Mouse (Mus musculus) liver, embryonic 11.5 days (tissue): ENCODE data around the gene Selenom. TPM values are rescaled to one million over a fixed set of nuclear protein-coding genes. Genes with fewer than 3 reads are reported as not detected.

Experiments
- ATAC-seq: fragments of 200-750 bp; cut with Nextera tagmentation; replicated peaks from 2 replicates; pipeline ENCODE4 v1.8.0; 2017; ENCODE audit warnings: moderate number of reproducible peaks, mild to moderate bottlenecking, moderate TSS enrichment, moderate library complexity; ENCODE audit not compliant: low FRiP score
- DNase-seq: peaks from one replicate; pipeline ENCODE4 v3.0.0-alpha.2; 2017; ENCODE audit warnings: low spot score
- H3K27ac ChIP-seq: fragments of 300-500 bp; sonication (generic); 2 replicates; pipeline ENCODE4 v1.5.1; 2014; ENCODE audit warnings: mild to moderate bottlenecking, low read depth, low read length, control low read depth
- H3K27me3 ChIP-seq: fragments of 300-500 bp; sonication (generic); replicated peaks from 2 replicates; pipeline ENCODE4 v1.6.1; 2014; ENCODE audit warnings: low read length, mixed read lengths; ENCODE audit not compliant: control insufficient read depth, insufficient read depth
- H3K36me3 ChIP-seq: fragments of 300-500 bp; sonication (generic); 2 replicates; pipeline ENCODE4 v1.6.1; 2014; ENCODE audit warnings: mild to moderate bottlenecking, low read length, moderate library complexity, mixed read lengths; ENCODE audit not compliant: control insufficient read depth, insufficient read depth
- H3K4me1 ChIP-seq: fragments of 300-500 bp; sonication (generic); replicated peaks from 2 replicates; pipeline ENCODE4 v1.6.1; 2014; ENCODE audit warnings: low read length, mixed read lengths; ENCODE audit not compliant: control insufficient read depth, insufficient read depth
- H3K4me2 ChIP-seq: fragments of 300-500 bp; sonication (generic); 2 replicates; pipeline ENCODE4 v1.6.1; 2014; ENCODE audit warnings: mild to moderate bottlenecking, control low read depth, moderate library complexity
- H3K4me3 ChIP-seq: fragments of 300-500 bp; sonication (generic); 2 replicates; pipeline ENCODE4 v1.5.1; 2014; ENCODE audit warnings: low read depth, low read length, control low read depth
- H3K9ac ChIP-seq: fragments of 300-500 bp; sonication (generic); 2 replicates; pipeline ENCODE4 v1.6.1; 2014; ENCODE audit warnings: low read depth, low read length, control low read depth
- H3K9me3 ChIP-seq: fragments of 300-500 bp; sonication (generic); 2 replicates; pipeline ENCODE4 v1.6.1; 2016; ENCODE audit warnings: low read length, inconsistent platforms, mixed read lengths; ENCODE audit not compliant: control insufficient read depth
- WGBS: fragments of 180-500 bp; shearing (Covaris S2); extraction: QIAGEN DNeasy Blood & Tissue Kit; methylation state at CpG from one replicate; pipeline ENCODE4 v1.1.7; 2014; 5-methylcytosine and 5-hydroxymethylcytosine counted together
- polyA plus RNA-seq: library from polyadenylated mRNA; unstranded; fragments of >200 nt; fragmentation: Nextera tagmentation; extraction: Ambion mirVana; gene quantifications from 2 replicates; pipeline ENCODE4 v1.2.1, GENCODE M21; 2014

Gene Selenom
- polyA plus RNA-seq, 1 experiment from 2014 or later = 35.9 TPM

DNA sequence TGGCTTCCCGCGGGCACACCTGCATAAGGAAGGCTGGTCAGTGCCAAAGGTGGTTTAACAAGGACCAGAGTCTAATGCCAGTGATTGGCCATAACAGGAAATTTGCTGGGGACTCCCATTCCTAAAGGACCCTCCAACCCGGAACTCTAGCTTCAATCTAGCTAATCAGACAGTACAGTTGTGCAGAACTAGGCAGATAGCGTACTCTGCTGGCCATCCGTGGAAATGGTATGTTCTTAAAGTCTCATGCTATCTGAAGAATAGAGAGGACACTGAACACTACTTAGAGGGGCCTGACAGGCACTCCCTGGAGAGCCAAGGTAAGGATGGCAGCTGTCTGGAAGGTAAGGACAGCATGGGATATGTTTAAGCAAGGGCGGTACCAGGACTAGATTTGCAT is 17.1 kb downstream of the Selenom start:
- Histone ChIP-seq H3K27me3 (no peaks in the 10 kb centered on the region), H3K9ac (no peak overlapping the region), H3K4me2 (no peak overlapping the region), H3K4me1 (peaks cover 8% of the 10 kb centered on the region), H3K4me3 (no peak overlapping the region), H3K27ac (no peak overlapping the region), H3K36me3 (peaks cover 19% of the 10 kb centered on the region), H3K9me3 (no peaks in the 10 kb centered on the region)
- no peak for DNase-seq
- ATAC-seq = no peak
- WGBS = 78% methylated on average over 6 of the region's 6 CpGs

- no peaks in the 10 kb centered on the region for H3K9me3 ChIP-seq
- no peak overlapping the region for H3K9ac ChIP-seq
- no peak for ATAC-seq
- WGBS = 87% methylated on average over 16 of the region's 16 CpGs
- H3K27me3 ChIP-seq = no peaks in the 10 kb centered on the region
- H3K4me1 ChIP-seq = peaks cover 12% of the 10 kb centered on the region
- H3K4me3 ChIP-seq = no peak overlapping the region
- no peak for DNase-seq
- H3K27ac ChIP-seq = no peak overlapping the region
- no peak overlapping the region for H3K4me2 ChIP-seq
- H3K36me3 ChIP-seq = peaks cover 18% of the 10 kb centered on the region
Observed at GRCm38 (mm10) chr11:3532101-3532931, 17.8 kb downstream of the Selenom start.

- H3K9me3 ChIP-seq = no peaks in the 10 kb centered on the region
- 85% methylated on average over 17 of the region's 17 CpGs for WGBS
- DNase-seq = no peak
- ATAC-seq = no peak
- no peaks in the 10 kb centered on the region for H3K27me3 ChIP-seq
- no peak overlapping the region for H3K4me2 ChIP-seq
- H3K4me1 ChIP-seq = peaks cover 18% of the 10 kb centered on the region
- no peak overlapping the region for H3K27ac ChIP-seq
- H3K9ac ChIP-seq = no peak overlapping the region
- H3K36me3 ChIP-seq = peaks cover 14% of the 10 kb centered on the region
- no peak overlapping the region for H3K4me3 ChIP-seq
Observed at GRCm38 (mm10) chr11:3533406-3533932, 19.0 kb downstream of the Selenom start.

DNA sequence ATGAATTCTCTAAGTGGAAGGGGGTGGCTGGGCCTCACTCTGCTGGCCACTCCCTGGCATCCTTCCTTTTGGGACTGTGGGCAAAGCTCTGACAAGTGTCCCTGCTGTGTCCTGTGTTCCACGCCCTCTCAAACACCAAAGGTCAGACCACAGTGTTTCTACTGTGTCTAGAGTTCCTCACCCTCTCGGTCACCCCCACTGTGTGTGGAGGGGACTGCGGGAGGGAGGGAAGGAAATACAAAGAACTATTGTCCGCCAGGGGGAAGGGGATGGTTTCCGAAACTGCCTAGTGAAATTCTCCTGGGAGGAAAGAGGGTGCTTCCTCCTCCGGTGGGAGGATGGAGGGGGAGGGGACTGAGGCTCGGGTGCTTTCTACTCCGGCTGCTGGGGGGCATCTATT is 20.5 kb downstream of the Selenom start:
- DNase-seq (no peak), ATAC-seq (no peak)
- Histone ChIP-seq H3K27ac (peak overlapping the region; percentile 72; the same call in 1 of the 2 replicates), H3K4me3 (peak overlapping the region; percentile 56; the same call in 1 of the 2 replicates), H3K9me3 (no peaks in the 10 kb centered on the region), H3K9ac (peak overlapping the region; percentile 66), H3K4me1 (peaks cover 19% of the 10 kb centered on the region), H3K27me3 (no peaks in the 10 kb centered on the region), H3K4me2 (peak overlapping the region; percentile 81), H3K36me3 (peaks cover 7% of the 10 kb centered on the region)
- WGBS = 20% methylated on average over 8 of the region's 8 CpGs

DNA sequence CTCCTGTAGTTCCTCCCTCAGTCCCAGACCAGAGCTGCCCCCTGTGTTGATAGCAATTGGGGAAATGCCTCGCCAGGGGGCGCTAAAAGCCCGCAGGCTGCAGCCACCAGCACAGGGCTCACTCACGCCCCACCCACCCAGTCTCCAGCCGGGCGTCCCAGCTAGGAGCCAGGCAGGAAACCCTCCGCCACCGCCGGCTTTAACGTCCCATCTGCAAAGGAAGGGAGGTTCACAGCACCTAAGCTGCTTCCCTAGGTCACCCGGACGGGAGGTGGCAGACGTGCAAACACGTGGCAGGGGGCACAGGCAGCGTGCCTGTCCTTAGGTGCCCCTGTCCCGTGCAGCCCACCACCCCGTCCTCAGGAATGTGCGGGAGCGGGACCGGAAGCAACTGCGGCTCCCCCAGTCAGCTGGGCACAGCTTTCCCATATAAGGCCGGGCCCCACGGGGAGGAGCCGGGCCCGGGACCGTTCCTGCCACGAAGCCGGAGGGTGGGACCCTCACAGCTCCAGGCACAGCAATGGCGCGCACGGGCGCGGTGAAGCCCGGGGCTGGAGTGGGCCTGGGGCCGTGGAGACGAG is 21.0 kb downstream of the Selenom start:
- peak overlapping the region; percentile 72 for H3K27ac ChIP-seq
- DNase-seq = peak; percentile 96
- H3K4me1 ChIP-seq = peaks cover 19% of the 10 kb centered on the region
- no peaks in the 10 kb centered on the region for H3K9me3 ChIP-seq
- peaks cover 7% of the 10 kb centered on the region for H3K36me3 ChIP-seq
- H3K9ac ChIP-seq = peak overlapping the region; percentile 66
- no peaks in the 10 kb centered on the region for H3K27me3 ChIP-seq
- peak; percentile 80 for ATAC-seq
- H3K4me3 ChIP-seq = peak overlapping the region; percentile 56
- 1% methylated on average over 36 of the region's 36 CpGs for WGBS
- peak overlapping the region; percentile 81 for H3K4me2 ChIP-seq

DNA sequence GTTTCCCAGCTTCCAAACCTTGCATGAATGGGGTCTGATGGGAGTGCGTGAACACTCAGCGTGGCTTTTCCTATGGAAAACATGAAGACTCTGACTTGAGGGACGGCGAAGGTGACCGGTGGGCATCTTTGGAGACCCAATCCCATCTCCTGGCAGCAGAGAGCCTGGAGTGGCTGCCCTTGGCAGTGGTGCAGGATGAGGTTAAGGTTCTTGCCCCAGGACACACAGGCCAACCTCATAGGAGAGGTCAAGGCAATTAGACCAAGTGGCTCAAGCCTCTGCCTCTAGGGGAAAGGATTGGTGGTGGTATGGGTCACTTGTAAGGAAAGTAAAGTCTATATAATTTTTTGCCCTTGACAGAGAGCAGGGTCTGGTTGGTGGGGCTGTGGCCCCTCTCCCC is 21.6 kb downstream of the Selenom start:
- peak overlapping the region; percentile 56 for H3K4me3 ChIP-seq
- peaks cover 19% of the 10 kb centered on the region for H3K4me1 ChIP-seq
- no peaks in the 10 kb centered on the region for H3K27me3 ChIP-seq
- H3K4me2 ChIP-seq = peak overlapping the region; percentile 81
- DNase-seq (no peak), ATAC-seq (no peak)
- H3K9ac ChIP-seq = peak overlapping the region; percentile 66
- H3K36me3 ChIP-seq = peaks cover 7% of the 10 kb centered on the region; the same call in 1 of the 2 replicates
- 48% methylated on average over 5 of the region's 5 CpGs for WGBS
- H3K27ac ChIP-seq = peak overlapping the region; percentile 72
- no peaks in the 10 kb centered on the region for H3K9me3 ChIP-seq

- 94% methylated on average over 5 of the region's 5 CpGs for WGBS
- Histone ChIP-seq H3K4me1 (peaks cover 19% of the 10 kb centered on the region), H3K4me3 (no peak overlapping the region), H3K36me3 (peaks cover 7% of the 10 kb centered on the region; the same call in 1 of the 2 replicates), H3K9me3 (no peaks in the 10 kb centered on the region), H3K27me3 (no peaks in the 10 kb centered on the region), H3K9ac (no peak overlapping the region), H3K4me2 (peak overlapping the region; percentile 81; the same call in 1 of the 2 replicates), H3K27ac (no peak overlapping the region)
- ATAC-seq (no peak), DNase-seq (no peak)
Observed at GRCm38 (mm10) chr11:3536745-3537333, 22.4 kb downstream of the Selenom start.

DNA sequence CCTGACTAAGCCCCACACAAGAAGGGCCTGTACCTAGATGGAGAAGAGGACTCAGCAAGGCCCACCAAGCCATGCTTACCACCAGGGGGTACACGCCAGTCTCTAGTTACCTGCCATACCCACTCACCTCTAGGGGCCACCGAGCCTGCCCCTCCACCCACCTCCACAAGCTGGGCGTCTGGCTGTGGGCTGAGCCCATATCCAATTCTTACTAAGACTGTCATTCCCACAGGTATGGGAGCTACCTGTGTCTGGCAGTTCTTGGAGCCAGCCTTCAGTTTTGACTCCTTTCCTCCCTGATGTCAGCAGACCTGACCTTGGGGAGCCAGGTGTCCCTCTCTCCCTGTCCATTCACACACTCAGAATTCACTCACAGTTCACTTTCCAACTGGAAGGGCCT is 23.2 kb downstream of the Selenom start:
- no peaks in the 10 kb centered on the region for H3K27me3 ChIP-seq
- H3K36me3 ChIP-seq = peaks cover 2% of the 10 kb centered on the region; the same call in 1 of the 2 replicates
- DNase-seq (no peak), ATAC-seq (no peak)
- 82% methylated on average over 3 of the region's 3 CpGs for whole genome bisulfite sequencing
- H3K4me2 ChIP-seq = peak overlapping the region; percentile 76
- no peaks in the 10 kb centered on the region for H3K9me3 ChIP-seq
- peak overlapping the region; percentile 55; the same call in 1 of the 2 replicates for H3K4me3 ChIP-seq
- no peak overlapping the region for H3K27ac ChIP-seq
- no peak overlapping the region for H3K9ac ChIP-seq
- H3K4me1 ChIP-seq = peaks cover 19% of the 10 kb centered on the region
